Mouse (Mus musculus) heart, postnatal 0 days (tissue): ENCODE results near the gene Slc24a1.

ENCODE experiments used
- CTCF ChIP-seq: IDR thresholded peaks from 2 replicates; pipeline ENCODE4 v1.5.1; 2016; ENCODE audit warnings: antibody characterized with exemption, control low read depth, low read depth
- EP300 ChIP-seq: IDR thresholded peaks from 2 replicates; pipeline ENCODE4 v1.6.1; 2016; ENCODE audit warnings: antibody characterized with exemption, low read depth

GRCm38 (mm10) chr9:64953190-64953589 lies 1.8 kb upstream of the Slc24a1 start:
- no peak for TF ChIP-seq CTCF
- TF ChIP-seq EP300: no peak
